Mouse (Mus musculus): ENCODE data around the gene 4930402H24Rik.

The 4930402H24Rik gene

GRCm38 (mm10) chr2:130813729-130814128 is 92.5 kb downstream of the 4930402H24Rik start:
- no peak for DNase-seq (ENCODE audit: low read depth, low spot score)

- no peak for DNase-seq (ENCODE audit: low read depth, low spot score)
These were observed 93.7 kb downstream of the 4930402H24Rik start for GRCm38 (mm10) chr2:130812487-130812886.

- DNase-seq (ENCODE audit: low read depth, low spot score): no peak
These were observed 101.1 kb downstream of the 4930402H24Rik start for GRCm38 (mm10) chr2:130805146-130805545.

GRCm38 (mm10) chr2:130803706-130804105 is 102.5 kb downstream of the 4930402H24Rik start:
- no peak for DNase-seq (ENCODE audit: low read depth, low spot score)

- no peak for DNase-seq (ENCODE audit: low read depth, low spot score)
These were observed 110.5 kb downstream of the 4930402H24Rik start for GRCm38 (mm10) chr2:130795731-130796130.

GRCm38 (mm10) chr2:130791722-130792121 is 114.5 kb downstream of the 4930402H24Rik start:
- no peak for DNase-seq (ENCODE audit: low read depth, low spot score)

- DNase-seq (ENCODE audit: low read depth, low spot score): no peak
These were observed 116.6 kb downstream of the 4930402H24Rik start for GRCm38 (mm10) chr2:130789642-130790041.

GRCm38 (mm10) chr2:130789039-130789438 is 117.2 kb downstream of the 4930402H24Rik start:
- no peak for DNase-seq (ENCODE audit: low read depth, low spot score)

- DNase-seq (ENCODE audit: low read depth, low spot score): no peak
These were observed 121.3 kb downstream of the 4930402H24Rik start for GRCm38 (mm10) chr2:130784939-130785338.

- DNase-seq (ENCODE audit: low read depth, low spot score): no peak
These were observed 125.4 kb downstream of the 4930402H24Rik start for GRCm38 (mm10) chr2:130780615-130781303.

GRCm38 (mm10) chr2:130779935-130780334 is 126.3 kb downstream of the 4930402H24Rik start:
- no peak for DNase-seq (ENCODE audit: low read depth, low spot score)

- DNase-seq (ENCODE audit: low read depth, low spot score): no peak
These were observed 129.6 kb downstream of the 4930402H24Rik start for GRCm38 (mm10) chr2:130776610-130777009.

GRCm38 (mm10) chr2:130767483-130767882 is 138.7 kb downstream of the 4930402H24Rik start:
- DNase-seq (ENCODE audit: low read depth, low spot score): no peak

GRCm38 (mm10) chr2:130765396-130765795 is 140.8 kb downstream of the 4930402H24Rik start:
- DNase-seq (ENCODE audit: low read depth, low spot score): no peak

GRCm38 (mm10) chr2:130760876-130761275 is 145.3 kb downstream of the 4930402H24Rik start:
- DNase-seq (ENCODE audit: low read depth, low spot score): no peak

- no peak for DNase-seq (ENCODE audit: low read depth, low spot score)
These were observed 151.1 kb downstream of the 4930402H24Rik start for GRCm38 (mm10) chr2:130755061-130755607.

GRCm38 (mm10) chr2:130754596-130754995 is 151.6 kb downstream of the 4930402H24Rik start:
- DNase-seq (ENCODE audit: low read depth, low spot score): no peak

GRCm38 (mm10) chr2:130750449-130750848 is 155.8 kb downstream of the 4930402H24Rik start:
- DNase-seq (ENCODE audit: low read depth, low spot score): no peak

- no peak for DNase-seq (ENCODE audit: low read depth, low spot score)
These were observed 156.5 kb downstream of the 4930402H24Rik start for GRCm38 (mm10) chr2:130749708-130750107.

- DNase-seq (ENCODE audit: low read depth, low spot score): no peak
These were observed 162.6 kb downstream of the 4930402H24Rik start for GRCm38 (mm10) chr2:130743576-130743975.

- DNase-seq (ENCODE audit: low read depth, low spot score): no peak
These were observed 166.1 kb downstream of the 4930402H24Rik start for GRCm38 (mm10) chr2:130740096-130740495.

- no peak for DNase-seq (ENCODE audit: low read depth, low spot score)
These were observed 168.2 kb downstream of the 4930402H24Rik start for GRCm38 (mm10) chr2:130738019-130738418.

- DNase-seq (ENCODE audit: low read depth, low spot score): no peak
These were observed 170.9 kb downstream of the 4930402H24Rik start for GRCm38 (mm10) chr2:130735281-130735680.
